Mouse (Mus musculus): Measurements from ENCODE around the gene Grip1. TPM values are rescaled to one million over a fixed set of nuclear protein-coding genes. Genes with fewer than 3 reads are reported as not detected.
A peak's percentile ranks its signal among the peaks of the same experiment; 100 is the strongest.

Grip1 gene
- polyA plus RNA-seq, 1 experiment = 5.0 TPM

GRCm38 (mm10) chr10:119820428-119820827, 366.8 kb downstream of the Grip1 start:
- no peak for DNase-seq
- Histone ChIP-seq H3K27ac (ENCODE audit: insufficient read depth, low read length) (no peak overlapping the region), H3K4me3 (replicated peaks; ENCODE audit: insufficient read depth, low read depth, low read length) (no peak overlapping the region), H3K27me3 (ENCODE audit: control insufficient read depth, insufficient read depth, low read length) (no peaks in the 10 kb centered on the region; the same call in 1 of the 2 replicates), H3K4me1 (ENCODE audit: control insufficient read depth, insufficient read depth, low read length) (peaks cover 4% of the 10 kb centered on the region; the same call in 1 of the 2 replicates)
- WGBS = 82% methylated on average over 4 of the region's 4 CpGs
- TF ChIP-seq CTCF (IDR thresholded peaks at IDR 0.05; ENCODE audit: borderline replicate concordance, insufficient read depth, low read depth, low read length) (no peak), POLR2A (IDR thresholded peaks at IDR 0.05; ENCODE audit: borderline replicate concordance, insufficient read depth, low read length) (no peak)

DNA sequence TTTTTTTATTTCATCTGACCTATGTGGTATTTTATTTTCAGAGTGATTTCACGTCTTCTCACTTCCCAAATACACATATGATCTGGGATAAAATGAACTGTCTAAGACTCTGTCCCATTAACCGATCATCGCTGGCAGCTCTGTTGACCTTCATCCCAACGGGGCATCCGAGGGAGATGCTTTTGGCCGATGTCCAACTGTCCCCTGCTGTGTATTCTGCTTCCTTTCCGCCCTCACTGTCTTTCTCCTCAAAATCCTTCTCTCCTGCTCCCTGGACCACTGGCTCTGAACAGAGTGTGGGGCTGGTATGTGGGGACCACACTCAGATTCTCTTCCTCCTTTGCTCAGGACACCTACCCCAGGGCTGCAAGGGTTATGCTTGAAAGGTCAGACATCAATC, 370.1 kb downstream of the Grip1 start:
- DNase-seq = no peak
- Histone ChIP-seq H3K4me3 (replicated peaks; ENCODE audit: insufficient read depth, low read depth, low read length) (no peak overlapping the region), H3K4me1 (ENCODE audit: control insufficient read depth, insufficient read depth, low read length) (peaks cover 4% of the 10 kb centered on the region; the same call in 1 of the 2 replicates), H3K27ac (ENCODE audit: insufficient read depth, low read length) (no peak overlapping the region), H3K27me3 (ENCODE audit: control insufficient read depth, insufficient read depth, low read length) (no peaks in the 10 kb centered on the region; the same call in 1 of the 2 replicates)
- 18% methylated on average over 7 of the region's 7 CpGs for WGBS
- TF ChIP-seq POLR2A (IDR thresholded peaks at IDR 0.05; ENCODE audit: borderline replicate concordance, insufficient read depth, low read length) (no peak), CTCF (IDR thresholded peaks at IDR 0.05; ENCODE audit: borderline replicate concordance, insufficient read depth, low read depth, low read length) (no peak)

DNA sequence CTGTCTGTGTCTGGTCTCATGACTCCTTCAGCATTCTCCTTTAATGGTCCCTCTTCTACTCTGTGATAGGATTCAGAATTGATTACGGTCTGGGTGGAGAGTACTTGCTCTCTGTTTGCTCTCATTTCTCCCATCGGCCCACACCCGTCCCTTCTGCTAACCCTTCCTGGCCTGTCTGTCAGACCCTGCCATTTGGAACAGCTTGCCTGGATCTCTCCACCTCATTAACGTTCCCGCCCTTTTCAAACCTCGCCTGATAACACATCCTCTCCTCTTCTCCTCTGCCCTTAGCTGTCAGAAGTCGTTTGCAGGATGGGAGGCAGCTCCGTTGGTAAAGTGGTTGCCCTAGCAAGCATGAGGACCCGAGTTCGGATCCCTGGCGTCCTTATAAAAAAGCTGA, 370.9 kb downstream of the Grip1 start:
- H3K27me3 ChIP-seq (ENCODE audit: control insufficient read depth, insufficient read depth, low read length) = no peaks in the 10 kb centered on the region; the same call in 1 of the 2 replicates
- WGBS = 47% methylated on average over 11 of the region's 11 CpGs
- H3K27ac ChIP-seq (ENCODE audit: insufficient read depth, low read length) = no peak overlapping the region
- no peaks in the 10 kb centered on the region for H3K4me1 ChIP-seq (ENCODE audit: control insufficient read depth, insufficient read depth, low read length)
- H3K4me3 ChIP-seq (replicated peaks; ENCODE audit: insufficient read depth, low read depth, low read length) = no peak overlapping the region
- TF ChIP-seq POLR2A (IDR thresholded peaks at IDR 0.05; ENCODE audit: borderline replicate concordance, insufficient read depth, low read length) (no peak), CTCF (IDR thresholded peaks at IDR 0.05; ENCODE audit: borderline replicate concordance, insufficient read depth, low read depth, low read length) (no peak)
- no peak for DNase-seq

GRCm38 (mm10) chr10:119830388-119830956, 376.8 kb downstream of the Grip1 start:
- no peak overlapping the region for H3K27ac ChIP-seq (ENCODE audit: insufficient read depth, low read length)
- H3K4me1 ChIP-seq (ENCODE audit: control insufficient read depth, insufficient read depth, low read length) = no peaks in the 10 kb centered on the region
- H3K27me3 ChIP-seq (ENCODE audit: control insufficient read depth, insufficient read depth, low read length) = no peaks in the 10 kb centered on the region; the same call in 1 of the 2 replicates
- H3K4me3 ChIP-seq (replicated peaks; ENCODE audit: insufficient read depth, low read depth, low read length) = no peak overlapping the region
- DNase-seq = peak; percentile 20 to 41
- WGBS = 68% methylated on average over 6 of the region's 6 CpGs
- TF ChIP-seq CTCF (IDR thresholded peaks at IDR 0.05; ENCODE audit: borderline replicate concordance, insufficient read depth, low read depth, low read length) = no peak
- TF ChIP-seq POLR2A (IDR thresholded peaks at IDR 0.05; ENCODE audit: borderline replicate concordance, insufficient read depth, low read length) = no peak

- Histone ChIP-seq H3K27me3 (ENCODE audit: control insufficient read depth, insufficient read depth, low read length) (no peaks in the 10 kb centered on the region; the same call in 1 of the 2 replicates), H3K4me3 (replicated peaks; ENCODE audit: insufficient read depth, low read depth, low read length) (no peak overlapping the region), H3K4me1 (ENCODE audit: control insufficient read depth, insufficient read depth, low read length) (no peaks in the 10 kb centered on the region), H3K27ac (ENCODE audit: insufficient read depth, low read length) (no peak overlapping the region)
- WGBS = 79% methylated on average over 1 of the region's 1 CpGs
- no peak for DNase-seq
- TF ChIP-seq CTCF (IDR thresholded peaks at IDR 0.05; ENCODE audit: borderline replicate concordance, insufficient read depth, low read depth, low read length) = no peak
- no peak for TF ChIP-seq POLR2A (IDR thresholded peaks at IDR 0.05; ENCODE audit: borderline replicate concordance, insufficient read depth, low read length)
These were observed 377.5 kb downstream of the Grip1 start for GRCm38 (mm10) chr10:119831086-119831485.

- no peaks in the 10 kb centered on the region for H3K4me1 ChIP-seq (ENCODE audit: control insufficient read depth, insufficient read depth, low read length)
- WGBS = 46% methylated on average over 5 of the region's 5 CpGs
- H3K27me3 ChIP-seq (ENCODE audit: control insufficient read depth, insufficient read depth, low read length) = no peaks in the 10 kb centered on the region; the same call in 1 of the 2 replicates
- no peak for DNase-seq
- H3K27ac ChIP-seq (ENCODE audit: insufficient read depth, low read length) = no peak overlapping the region
- no peak overlapping the region for H3K4me3 ChIP-seq (replicated peaks; ENCODE audit: insufficient read depth, low read depth, low read length)
- no peak for TF ChIP-seq POLR2A (IDR thresholded peaks at IDR 0.05; ENCODE audit: borderline replicate concordance, insufficient read depth, low read length)
- TF ChIP-seq CTCF (IDR thresholded peaks at IDR 0.05; ENCODE audit: borderline replicate concordance, insufficient read depth, low read depth, low read length) = no peak
These were observed 379.7 kb downstream of the Grip1 start for GRCm38 (mm10) chr10:119833334-119833733.

GRCm38 (mm10) chr10:119834122-119834521, 380.5 kb downstream of the Grip1 start:
- H3K27ac ChIP-seq (ENCODE audit: insufficient read depth, low read length) = no peak overlapping the region
- no peaks in the 10 kb centered on the region for H3K27me3 ChIP-seq (ENCODE audit: control insufficient read depth, insufficient read depth, low read length)
- no peak for DNase-seq
- H3K4me1 ChIP-seq (ENCODE audit: control insufficient read depth, insufficient read depth, low read length) = no peaks in the 10 kb centered on the region
- WGBS = 67% methylated on average over 4 of the region's 4 CpGs
- H3K4me3 ChIP-seq (replicated peaks; ENCODE audit: insufficient read depth, low read depth, low read length) = no peak overlapping the region
- TF ChIP-seq POLR2A (IDR thresholded peaks at IDR 0.05; ENCODE audit: borderline replicate concordance, insufficient read depth, low read length) (no peak), CTCF (IDR thresholded peaks at IDR 0.05; ENCODE audit: borderline replicate concordance, insufficient read depth, low read depth, low read length) (no peak)

DNA sequence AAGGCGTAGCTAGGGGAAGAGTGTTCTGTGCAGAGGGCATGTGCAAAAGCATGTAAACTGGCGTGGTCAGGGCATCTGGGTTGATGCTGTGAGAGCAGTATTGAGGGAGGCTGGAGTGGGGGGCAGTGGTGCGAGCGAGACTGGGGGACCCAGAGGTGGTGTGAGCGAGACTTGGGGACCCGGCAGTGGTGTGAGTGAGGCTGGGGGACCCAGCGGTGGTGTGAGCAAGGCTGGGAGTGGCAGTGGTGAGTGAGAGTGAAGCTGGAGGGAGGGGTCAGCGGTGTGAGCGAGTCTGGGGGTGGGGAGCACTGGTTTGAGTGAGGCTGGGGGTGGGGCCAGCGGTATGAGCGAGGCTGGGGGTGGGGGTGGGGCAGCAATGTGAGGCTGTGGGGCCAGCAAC, 386.0 kb downstream of the Grip1 start:
- WGBS = 88% methylated on average over 11 of the region's 11 CpGs
- H3K4me1 ChIP-seq (ENCODE audit: control insufficient read depth, insufficient read depth, low read length) = no peaks in the 10 kb centered on the region; the same call in 1 of the 2 replicates
- no peak overlapping the region for H3K27ac ChIP-seq (ENCODE audit: insufficient read depth, low read length)
- DNase-seq = no peak
- TF ChIP-seq CTCF (IDR thresholded peaks at IDR 0.05; ENCODE audit: borderline replicate concordance, insufficient read depth, low read depth, low read length) = no peak
- TF ChIP-seq POLR2A (IDR thresholded peaks at IDR 0.05; ENCODE audit: borderline replicate concordance, insufficient read depth, low read length) = no peak
- no peak overlapping the region for H3K4me3 ChIP-seq (replicated peaks; ENCODE audit: insufficient read depth, low read depth, low read length)
- H3K27me3 ChIP-seq (ENCODE audit: control insufficient read depth, insufficient read depth, low read length) = no peaks in the 10 kb centered on the region
